Mouse (Mus musculus) MEL (cell line): ENCODE data around the gene Pnp.

ENCODE experiments used
- CHD2 ChIP-seq: IDR thresholded peaks from 2 replicates; pipeline ENCODE4 v1.6.1; 2011; ENCODE audit warnings: low read length, improper control_type of control experiment
- JUND ChIP-seq: IDR thresholded peaks from 2 replicates; pipeline ENCODE4 v1.6.1; 2011; ENCODE audit warnings: low read depth, mild to moderate bottlenecking, improper control_type of control experiment, low read length
- POLR2A ChIP-seq, 2 experiments: IDR thresholded peaks; 2 replicates each; pipeline ENCODE4 v1.6.1; 2011 to 2012; ENCODE audit warnings: low read length in 2 of 2, mild to moderate bottlenecking in 2 of 2, control low read depth in 1 of 2, improper control_type of control experiment in 1 of 2, low read depth in 1 of 2, moderate library complexity in 1 of 2; ENCODE audit not compliant: control insufficient read depth in 1 of 2, insufficient read depth in 1 of 2, poor library complexity in 1 of 2

DNA sequence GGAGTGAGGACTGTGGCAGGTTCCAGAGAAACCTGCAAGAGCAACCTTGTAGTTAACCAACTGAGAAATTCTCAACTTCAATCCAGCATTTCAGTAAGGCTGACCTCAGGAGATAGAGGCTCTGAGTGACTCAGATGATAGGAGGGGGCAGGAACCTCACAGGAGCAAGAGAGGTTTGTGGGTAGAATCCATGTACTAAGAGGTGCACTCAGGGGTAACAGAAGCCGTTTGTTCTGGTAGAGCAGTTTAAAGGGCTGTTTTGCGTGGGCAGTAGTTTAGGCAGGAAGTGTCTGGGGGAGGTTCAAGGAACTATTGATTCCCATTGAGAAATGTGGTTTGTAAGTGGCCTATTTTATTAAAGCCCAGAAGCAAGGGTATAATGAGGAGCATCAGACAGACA is 50.3 kb downstream of the Pnp start:
- TF ChIP-seq CHD2 (no peak), POLR2A (IDR thresholded peaks at IDR 0.05; ENCODE audit: control insufficient read depth in 1 of 2, insufficient read depth in 1 of 2, low read depth in 1 of 2, low read length in 2 of 2, poor library complexity in 1 of 2) (no peak), JUND (no peak)
